Mouse (Mus musculus): ENCODE measurements around the gene Catsper3.

- no peak for TF ChIP-seq CTCF (IDR thresholded peaks at IDR 0.05; ENCODE audit: extremely low read depth, insufficient read depth, low read length)
- no peak for TF ChIP-seq POLR2A (IDR thresholded peaks at IDR 0.05; ENCODE audit: extremely low read depth, insufficient read depth, low read length)
These were observed 38.1 kb downstream of the Catsper3 start for GRCm38 (mm10) chr13:55822499-55822898.

Measured in cortical plate, adult 2 months (tissue).